Mouse (Mus musculus) bone marrow, adult 2 months (tissue): Measurements from ENCODE around the gene Trrap. TPM values are rescaled to one million over a fixed set of nuclear protein-coding genes. Genes with fewer than 3 reads are reported as not detected.

ENCODE experiments used
- H3K27ac ChIP-seq: fragments of 200-500 bp; 2 replicates; pipeline ENCODE4 v1.5.1; 2012; ENCODE audit warnings: low read depth, mild to moderate bottlenecking, control low read depth, inconsistent platforms, low read length; ENCODE audit not compliant: control insufficient read depth, poor library complexity, insufficient read depth
- H3K4me1 ChIP-seq: fragments of 200-500 bp; 2 replicates; pipeline ENCODE4 v1.6.1; 2011; ENCODE audit warnings: low read length; ENCODE audit not compliant: control insufficient read depth, insufficient read depth
- H3K4me3 ChIP-seq: fragments of 200-500 bp; replicated peaks from 2 replicates; pipeline ENCODE3; 2011; ENCODE audit warnings: mild to moderate bottlenecking, low read depth, low read length, control low read depth; ENCODE audit not compliant: control insufficient read depth
- CTCF ChIP-seq: fragments of 200-500 bp; IDR thresholded peaks from 2 replicates; pipeline ENCODE4 v1.5.1; 2011; ENCODE audit warnings: low read length, control low read depth; ENCODE audit not compliant: control insufficient read depth, insufficient read depth
- POLR2A ChIP-seq: fragments of 200-500 bp; IDR thresholded peaks from 2 replicates; pipeline ENCODE4 v1.6.1; 2011; ENCODE audit warnings: low read depth, mild to moderate bottlenecking, control low read depth, low read length, borderline replicate concordance; ENCODE audit not compliant: control insufficient read depth
- WGBS: fragments of 180-500 bp; shearing (Covaris S2); methylation state at CpG from one replicate; pipeline ENCODE4 v1.1.7; 2018; 5-methylcytosine and 5-hydroxymethylcytosine counted together
- polyA plus RNA-seq: library from polyadenylated mRNA; stranded (reverse); fragments of >200 nt; gene quantifications from 2 replicates; pipeline ENCODE4 v1.2.4, GENCODE M21; 2011; ENCODE audit warnings: low replicate concordance; ENCODE audit not compliant: missing spikeins, insufficient read depth, insufficient read length

The Trrap gene
- polyA plus RNA-seq, 1 experiment: 39.9 TPM

- Histone ChIP-seq H3K27ac (no peak overlapping the region), H3K4me1 (no peaks in the 10 kb centered on the region), H3K4me3 (no peak overlapping the region)
- TF ChIP-seq POLR2A (no peak), CTCF (no peak)
- WGBS: 83% methylated on average over 12 of the region's 12 CpGs
Measured at GRCm38 (mm10) chr5:144904356-144905134, 137.0 kb downstream of the Trrap start.

DNA sequence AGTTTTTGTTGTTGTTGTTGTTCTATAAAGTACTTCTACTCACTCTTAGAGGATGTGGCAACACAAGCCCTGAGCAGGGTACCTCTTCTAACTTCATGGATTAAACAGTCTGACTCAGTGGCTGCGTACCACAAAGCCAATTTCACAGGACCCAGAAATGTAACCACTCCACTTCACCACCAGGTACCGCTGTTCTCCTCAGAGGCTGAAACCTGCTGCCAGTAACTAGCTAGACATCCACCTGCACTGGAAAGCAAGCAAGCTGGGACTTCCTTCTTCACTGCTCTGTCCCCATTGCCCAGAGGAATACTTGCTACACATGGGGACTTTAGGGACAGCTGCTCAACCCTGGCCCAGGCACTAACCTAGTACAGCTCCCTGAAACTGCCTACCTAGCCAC lies 140.1 kb downstream of the Trrap start:
- TF ChIP-seq CTCF: no peak
- no peak for TF ChIP-seq POLR2A
- Histone ChIP-seq H3K27ac (no peak overlapping the region), H3K4me3 (no peak overlapping the region), H3K4me1 (no peaks in the 10 kb centered on the region)
- WGBS: 68% methylated on average over 2 of the region's 2 CpGs

Other genes starting within 250 kb of the Trrap start
- 1.4 TPM in 1 of 2 replicates, not detected in the other for gene Nptx2, start 221.8 kb upstream of the Trrap start, polyA plus RNA-seq
- gene Tmem130, start 5.9 kb upstream of the Trrap start, polyA plus RNA-seq: not detected in 2 replicates
- gene Smurf1, start 198.1 kb downstream of the Trrap start, polyA plus RNA-seq: 2.5 and 5.8 TPM in 2 replicates